Mouse (Mus musculus) myocyte (in vitro differentiated cells): ENCODE measurements around the gene Grwd1.

ENCODE experiments used
- MYOG ChIP-seq, 3 experiments: IDR thresholded peaks; one replicate each; pipeline ENCODE4 v1.6.1; 2011; ENCODE audit warnings: control low read depth in 2 of 3, low read depth in 2 of 3, mild to moderate bottlenecking in 2 of 3; ENCODE audit not compliant: insufficient read length in 2 of 3, control insufficient read depth in 1 of 3, insufficient read depth in 1 of 3
- POLR2A ChIP-seq: IDR thresholded peaks from one replicate; pipeline ENCODE4 v1.6.1; 2011; ENCODE audit warnings: low read depth, mild to moderate bottlenecking, control low read depth, moderate library complexity; ENCODE audit not compliant: insufficient read length
- TCF12 ChIP-seq: IDR thresholded peaks from one replicate; pipeline ENCODE4 v1.6.1; 2011; ENCODE audit warnings: mild to moderate bottlenecking, control low read depth; ENCODE audit not compliant: poor library complexity, insufficient read depth, severe bottlenecking

DNA sequence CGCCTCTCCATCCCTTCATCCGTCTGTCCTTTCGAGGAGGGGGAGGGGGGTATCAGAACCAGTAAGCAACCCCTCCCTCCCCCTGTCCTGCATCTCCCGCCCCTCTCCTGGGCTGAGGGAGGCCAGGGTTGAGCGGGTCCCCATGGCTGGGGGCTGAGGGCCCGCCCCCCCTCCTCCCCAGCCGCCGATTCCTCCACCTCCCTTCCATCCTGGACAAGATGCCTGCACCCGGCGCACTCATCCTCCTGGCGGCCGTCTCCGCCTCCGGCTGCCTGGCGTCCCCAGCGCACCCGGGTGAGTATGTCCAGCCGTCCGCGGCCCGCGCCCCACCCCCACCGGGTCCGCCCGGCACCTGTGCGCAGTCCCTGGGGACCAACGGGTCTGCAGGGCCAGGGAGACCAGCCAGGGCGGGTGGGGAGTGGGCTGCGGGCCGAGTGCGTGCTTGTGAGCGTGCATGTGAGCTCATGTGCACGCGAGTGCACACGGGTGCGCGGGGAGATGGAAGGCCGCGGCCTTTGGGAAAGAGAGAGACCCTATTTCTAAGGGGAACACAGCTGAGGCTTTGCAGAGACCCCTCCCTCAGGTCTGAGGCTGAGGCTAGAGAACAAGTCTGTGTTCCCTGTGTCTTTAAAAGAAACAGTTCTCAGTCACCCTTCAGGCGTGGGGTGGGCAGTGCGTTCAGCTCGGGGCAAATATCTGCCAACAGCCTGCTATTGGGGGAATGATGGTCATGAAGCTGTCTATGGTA, 45.2 kb downstream of the Grwd1 start:
- TF ChIP-seq POLR2A (no peak), MYOG (IDR thresholded peaks at IDR 0.05; ENCODE audit: control insufficient read depth in 1 of 3, insufficient read depth in 1 of 3, insufficient read length in 2 of 3, low read depth in 2 of 3) (no peak), TCF12 (no peak)
